ENCODE assay signal across 18 mouse cellular contexts in genomic region chr2:18724462-18724861, GRCm38 (mm10). TPM values are rescaled to one million over a fixed set of nuclear protein-coding genes. Genes with fewer than 3 reads are reported as not detected.
"Had no signal": no experiment of that assay in that cellular context is flagged by ENCODE, and none has a peak within 500 bp of the region (broad histone marks: within the 10 kb centered on the region; RNA-seq: fewer than 3 reads in every experiment).

No protein-coding gene starts in this region.

- H3K27ac ChIP-seq: midbrain, embryonic 13.5 days; midbrain, embryonic 15.5 days; neural tube, embryonic 12.5 days; stomach, embryonic 15.5 days; stomach, postnatal 0 days had no signal

- H3K36me3 ChIP-seq: midbrain, embryonic 13.5 days; midbrain, embryonic 15.5 days; neural tube, embryonic 12.5 days; stomach, embryonic 15.5 days had no signal

- H3K27me3 ChIP-seq: midbrain, embryonic 15.5 days; neural tube, embryonic 12.5 days; stomach, embryonic 15.5 days had no signal

- H3K9me3 ChIP-seq: megakaryocyte, embryonic 14.5 days; midbrain, embryonic 13.5 days; midbrain, embryonic 15.5 days; neural tube, embryonic 12.5 days; stomach, embryonic 15.5 days had no signal

- H3K4me3 ChIP-seq: megakaryocyte, embryonic 14.5 days; midbrain, embryonic 13.5 days; midbrain, embryonic 15.5 days; neural tube, embryonic 12.5 days; stomach, embryonic 15.5 days had no signal

- DNase-seq: lung, adult 18-20 months; lung, embryonic 14.5 days; lung, postnatal 10 days; lung, postnatal 4 days; right cerebral cortex, postnatal 14 days; thymus, adult 2 months; thymus, postnatal 25 days had no signal

- H3K4me1 ChIP-seq: megakaryocyte, embryonic 14.5 days; midbrain, embryonic 13.5 days; midbrain, embryonic 15.5 days; neural tube, embryonic 12.5 days; stomach, embryonic 15.5 days had no signal

- ATAC-seq: midbrain, embryonic 13.5 days; midbrain, embryonic 15.5 days had no signal

RNA-seq across cellular contexts. Expression of gene Spag6, which starts 30.6 kb away (rescaled TPM):
- total RNA-seq: midbrain, postnatal 0 days; monocyte, adult 5-6 weeks; neutrophil, adult 5-6 weeks had no signal
- polyA plus RNA-seq: liver, embryonic 16.5 days; midbrain, postnatal 0 days; neural tube, embryonic 14.5 days had no signal
